Mouse (Mus musculus) spleen, postnatal 10 days (tissue): ENCODE measurements at regions not wholly inside any gene's neighbourhood (a gene's known extent, or its start where the extent isn't known, plus 50 kb on each side); places are given as distances from the start of the nearest gene placed in this dataset.

Experiments used
- DNase-seq, 2 experiments: peaks; one replicate each; pipeline ENCODE4 v3.0.0; 2021 to 2022; ENCODE audit warnings: low spot score in 2 of 2

- no peak for DNase-seq
Measured at GRCm38 (mm10) chr12:77976952-77977351, 217.1 kb upstream of the Gm6657 start.

DNA sequence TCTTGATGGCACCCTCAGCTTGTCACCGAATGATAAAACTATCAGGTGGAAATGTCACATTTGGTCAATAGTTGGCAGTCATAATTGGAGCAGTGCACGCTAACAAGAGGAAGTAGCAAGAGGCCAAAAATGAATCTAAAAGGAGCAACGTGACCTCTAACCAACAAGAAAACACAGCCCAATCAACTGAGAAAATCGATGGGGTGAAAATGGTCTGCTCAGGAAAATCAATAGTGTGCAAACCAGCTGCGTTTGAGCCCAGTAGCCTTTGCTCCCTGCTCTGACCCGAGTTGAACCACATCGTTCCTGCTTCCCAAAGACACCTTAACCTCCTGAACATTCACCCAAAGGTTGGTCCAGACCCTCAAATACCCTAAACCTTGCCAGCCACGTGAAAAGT lies 207.3 kb upstream of the Gm6657 start:
- no peak for DNase-seq

GRCm38 (mm10) chr12:77989766-77990165 lies 204.3 kb upstream of the Gm6657 start:
- DNase-seq, result no peak

DNA sequence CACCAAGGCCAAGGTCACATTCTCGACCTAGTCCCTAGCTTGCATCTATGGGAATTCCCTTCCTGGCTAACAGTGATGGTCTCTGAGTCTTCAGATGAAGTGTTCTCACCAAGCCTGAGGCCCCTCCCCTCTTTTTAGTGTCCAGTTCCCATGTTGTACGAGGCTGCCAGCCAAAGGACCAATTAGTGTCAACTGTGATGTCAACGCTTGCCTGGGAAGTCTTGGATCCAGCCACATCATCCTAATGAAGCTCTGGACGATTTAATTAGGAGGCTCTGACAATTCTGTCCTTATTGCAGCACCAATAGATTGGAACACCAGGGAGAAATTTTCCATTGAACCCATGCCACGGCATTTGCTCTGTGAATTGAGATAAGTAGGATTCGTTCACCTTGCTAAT lies 202.4 kb upstream of the Gm6657 start:
- no peak for DNase-seq

DNA sequence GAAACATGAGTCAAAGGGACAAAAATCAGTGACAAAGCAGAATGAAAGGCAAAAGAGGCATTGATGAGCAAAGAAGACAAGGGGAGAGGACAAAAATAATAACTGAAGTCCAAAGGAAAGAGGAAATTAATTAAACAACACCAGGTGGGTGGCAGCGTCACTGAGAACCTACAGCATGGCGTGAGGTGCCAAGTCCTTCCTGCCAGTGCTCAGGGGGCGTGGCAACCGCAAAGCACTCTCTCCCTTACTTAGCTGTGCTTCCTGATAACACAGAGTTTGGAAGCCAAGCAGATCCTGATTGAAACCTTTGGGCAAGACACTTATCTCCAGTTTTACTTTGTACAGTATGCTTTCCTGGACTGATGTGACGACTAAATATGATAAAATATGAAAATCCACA lies 199.9 kb upstream of the Gm6657 start:
- DNase-seq, result no peak

DNA sequence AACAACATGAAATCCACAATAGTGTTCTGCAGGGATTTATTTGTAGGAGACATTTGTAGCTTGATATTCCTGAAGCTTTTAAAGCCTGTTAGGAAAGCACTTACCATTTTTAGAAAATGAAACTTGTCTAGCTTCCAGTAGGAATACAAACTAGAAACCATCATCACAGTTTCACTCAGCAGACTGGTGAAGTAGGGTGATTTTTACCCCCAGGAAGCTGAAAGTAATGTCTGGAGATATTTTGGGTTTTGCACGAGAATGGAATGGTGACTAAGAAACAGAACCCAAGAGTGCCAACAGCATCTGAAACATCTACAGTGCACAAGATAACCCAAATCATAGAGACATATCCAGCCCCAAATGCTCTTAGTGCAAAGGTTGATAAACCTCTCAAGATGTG lies 196.1 kb upstream of the Gm6657 start:
- no peak for DNase-seq

GRCm38 (mm10) chr12:78000401-78000800 lies 193.6 kb upstream of the Gm6657 start:
- no peak for DNase-seq

DNA sequence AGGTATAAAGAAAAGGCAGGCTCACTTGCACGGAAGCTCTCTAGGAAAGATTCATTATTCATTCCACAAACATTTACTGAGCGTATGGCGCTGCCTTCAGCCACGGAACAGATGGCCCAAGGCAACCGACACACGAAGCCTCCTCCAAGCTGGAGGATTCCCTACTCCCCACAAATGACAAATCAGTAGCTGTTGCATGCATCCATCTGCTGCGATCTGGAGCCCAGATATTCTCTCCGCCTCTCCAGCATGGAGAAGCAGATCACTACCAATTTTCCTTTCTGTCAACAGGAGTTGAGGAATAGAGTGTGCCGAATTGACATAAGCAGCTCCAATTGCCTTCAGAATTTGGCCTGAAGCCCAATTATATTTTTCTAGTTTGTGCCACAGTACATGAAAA lies 192.2 kb upstream of the Gm6657 start:
- no peak for DNase-seq

GRCm38 (mm10) chr12:78033766-78034165 lies 160.3 kb upstream of the Gm6657 start:
- no peak for DNase-seq

DNA sequence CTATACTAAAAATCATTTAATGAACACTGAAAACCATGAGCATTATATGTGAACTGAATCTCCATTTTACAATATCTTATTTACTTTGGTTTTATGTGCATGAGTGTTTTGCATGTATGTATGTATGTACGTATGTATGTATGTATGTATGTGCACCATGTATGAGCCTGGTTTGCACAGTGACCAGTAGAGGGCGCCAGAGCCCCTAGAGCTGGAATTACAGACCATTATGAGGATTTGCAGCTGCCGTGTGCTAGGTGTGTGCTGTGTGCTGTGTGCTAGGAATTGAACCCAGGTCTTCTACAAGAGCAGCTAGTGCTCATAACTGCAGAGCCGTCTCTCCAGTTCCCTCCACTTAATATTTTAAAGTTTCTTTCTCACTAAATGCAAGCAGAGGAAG lies 147.5 kb upstream of the Gm6657 start:
- DNase-seq, result no peak

- peak; percentile 6 to 42 for DNase-seq
Measured at GRCm38 (mm10) chr12:78055956-78056355, 138.1 kb upstream of the Gm6657 start.

DNA sequence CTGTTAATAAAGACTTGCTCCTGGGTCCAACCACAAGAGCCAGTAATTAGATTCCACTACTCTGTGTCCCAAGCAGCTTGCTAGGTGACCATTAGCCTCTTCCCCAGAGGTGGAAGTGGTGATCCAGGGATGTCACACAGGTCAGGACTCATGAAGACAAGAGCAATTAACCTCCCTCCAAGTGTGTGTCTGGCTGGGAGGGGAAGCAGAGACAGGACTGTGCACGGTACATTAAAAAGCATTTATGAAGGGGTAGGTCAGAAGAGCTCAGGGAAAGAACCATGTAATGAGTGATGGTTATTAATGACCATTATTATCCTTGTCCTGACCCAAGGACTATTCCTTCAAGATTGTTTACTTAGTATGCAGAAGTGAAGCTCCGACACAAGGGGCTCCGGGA lies 136.9 kb upstream of the Gm6657 start:
- DNase-seq, result no peak

DNA sequence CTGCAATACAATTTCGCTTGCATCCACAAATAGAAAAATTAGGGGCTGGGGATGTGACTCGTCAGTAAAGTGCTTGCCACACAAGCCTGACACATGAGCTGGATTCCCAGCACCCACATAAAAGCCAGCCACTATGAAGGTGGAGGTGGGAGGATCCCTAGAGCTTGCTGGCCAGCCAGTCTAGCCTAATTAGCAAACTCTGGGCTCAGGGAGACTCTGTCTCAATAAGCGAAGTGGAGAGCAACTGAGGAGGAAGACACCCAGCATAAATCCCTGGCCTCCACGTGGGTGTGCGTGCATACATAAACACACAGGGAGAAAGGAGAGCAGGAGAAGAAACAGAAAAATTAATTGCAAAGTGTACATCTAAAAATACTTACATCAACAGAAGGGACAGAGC lies 134.1 kb upstream of the Gm6657 start:
- DNase-seq, result no peak

GRCm38 (mm10) chr12:78066024-78066423 lies 128.0 kb upstream of the Gm6657 start:
- DNase-seq, result no peak

GRCm38 (mm10) chr12:78072935-78073334 lies 121.1 kb upstream of the Gm6657 start:
- no peak for DNase-seq

- no peak for DNase-seq
Measured at GRCm38 (mm10) chr12:78074290-78074802, 119.7 kb upstream of the Gm6657 start.

GRCm38 (mm10) chr12:78077285-78077684 lies 116.8 kb upstream of the Gm6657 start:
- DNase-seq, result no peak

DNA sequence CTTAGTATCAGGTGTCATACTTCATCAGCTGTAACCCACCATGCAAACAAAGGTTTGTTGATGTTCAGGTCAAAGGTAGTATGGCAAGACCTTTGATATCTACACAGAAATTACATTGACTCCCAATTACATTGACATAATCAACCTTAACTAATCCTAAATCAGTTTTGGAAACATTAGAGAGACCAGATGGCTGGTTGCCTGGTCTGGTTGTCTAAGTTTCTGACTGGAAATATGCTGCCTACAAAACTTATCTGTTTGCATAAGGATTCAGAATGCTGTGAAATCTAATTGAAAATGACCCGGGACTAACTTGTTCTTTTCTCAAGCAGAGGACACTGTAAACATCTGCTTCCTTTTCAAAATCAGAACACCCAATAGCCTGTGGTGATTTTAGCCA lies 111.9 kb upstream of the Gm6657 start:
- DNase-seq, result no peak

DNA sequence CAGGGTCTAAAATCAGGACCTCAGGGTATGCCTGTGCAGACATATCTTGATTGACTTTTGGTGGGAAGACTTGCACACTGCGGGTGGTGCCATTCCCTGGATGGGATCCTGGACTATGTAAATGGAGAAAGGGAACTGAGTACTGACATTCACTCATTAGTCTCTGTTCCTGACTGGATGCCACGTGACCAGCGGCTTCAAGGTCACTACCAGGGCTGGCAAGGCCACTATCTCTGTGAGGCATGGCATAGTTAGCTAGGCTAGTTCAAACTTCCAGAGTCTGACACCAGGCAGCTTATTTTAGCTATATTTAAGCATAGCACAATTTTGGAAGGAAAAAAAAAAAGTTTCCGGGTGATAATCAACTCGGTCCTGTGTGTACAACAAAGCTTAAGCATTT lies 108.0 kb upstream of the Gm6657 start:
- no peak for DNase-seq

GRCm38 (mm10) chr12:78087921-78088320 lies 106.1 kb upstream of the Gm6657 start:
- no peak for DNase-seq

GRCm38 (mm10) chr12:78094471-78094870 lies 99.6 kb upstream of the Gm6657 start:
- DNase-seq, result no peak

- no peak for DNase-seq
Measured at GRCm38 (mm10) chr12:78095352-78095751, 98.7 kb upstream of the Gm6657 start.

DNA sequence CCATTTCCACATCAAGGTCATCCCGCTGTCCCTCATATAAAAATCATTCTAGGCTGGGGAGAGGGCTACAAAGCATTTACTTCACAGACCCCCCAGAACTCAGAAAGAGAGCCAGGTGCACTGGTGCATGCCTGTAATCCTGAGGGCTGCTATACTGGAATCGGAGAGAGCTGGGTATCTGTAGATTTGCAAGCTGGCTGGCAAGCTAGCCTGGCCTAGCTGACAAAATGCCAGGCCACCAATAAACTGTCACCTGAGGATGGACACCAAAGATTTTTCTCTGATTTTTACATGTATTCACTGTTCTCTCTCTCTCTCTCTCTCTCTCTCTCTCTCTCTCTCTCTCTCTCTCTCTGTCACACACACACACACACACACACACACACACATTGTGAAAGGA lies 98.1 kb upstream of the Gm6657 start:
- no peak for DNase-seq

GRCm38 (mm10) chr12:78097119-78097518 lies 96.9 kb upstream of the Gm6657 start:
- DNase-seq, result no peak

GRCm38 (mm10) chr12:78097692-78098091 lies 96.3 kb upstream of the Gm6657 start:
- DNase-seq, result no peak
